Mouse (Mus musculus): Measurements from ENCODE around the gene Abcc8. TPM values are rescaled to one million over a fixed set of nuclear protein-coding genes. Genes with fewer than 3 reads are reported as not detected.
A peak's percentile ranks its signal among the peaks of the same experiment; 100 is the strongest.

Abcc8 gene
- polyA plus RNA-seq (2016; fragmentation: Nextera tagmentation; extraction: Ambion mirVana) = 6.2 and 7.0 TPM in 2 replicates

GRCm38 (mm10) chr7:46179431-46180275, at the start of gene Abcc8:
TSS of gene Abcc8 (minus strand) at chr7:46180033.
- peak; percentile 38; the same call in 1 of the 2 replicates for ATAC-seq (ENCODE audit: insufficient number of reproducible peaks, low FRiP score)
- peaks cover 71% of the 10 kb centered on the region for H3K27me3 ChIP-seq (replicated peaks)
- H3K4me3 ChIP-seq = peak within 1 kb of the TSS; percentile 47
- H3K36me3 ChIP-seq = no peaks in the 10 kb centered on the region
- H3K4me2 ChIP-seq = peak within 1 kb of the TSS; percentile 85
- H3K4me1 ChIP-seq (replicated peaks) = peaks cover 10% of the 10 kb centered on the region
- H3K9ac ChIP-seq = peak within 1 kb of the TSS; percentile 42
- H3K27ac ChIP-seq (ENCODE audit: poor library complexity, severe bottlenecking) = no peak within 1 kb of the TSS
- WGBS = 2% methylated on average over 70 of the region's 75 CpGs
- H3K9me3 ChIP-seq (replicated peaks) = no peaks in the 10 kb centered on the region

- H3K27ac ChIP-seq (ENCODE audit: poor library complexity, severe bottlenecking) = no peak overlapping the region
- ATAC-seq (ENCODE audit: insufficient number of reproducible peaks, low FRiP score) = no peak
- H3K27me3 ChIP-seq (replicated peaks) = peaks cover 4% of the 10 kb centered on the region; the same call in 1 of the 2 replicates
- no peaks in the 10 kb centered on the region for H3K36me3 ChIP-seq
- H3K4me1 ChIP-seq (replicated peaks) = 0 out of 2 replicates have a peak, but pooled peaks cover 4% of the 10 kb centered on the region
- H3K4me2 ChIP-seq = no peak overlapping the region
- H3K4me3 ChIP-seq = no peak overlapping the region
- H3K9ac ChIP-seq = no peak overlapping the region
- H3K9me3 ChIP-seq (replicated peaks) = no peaks in the 10 kb centered on the region
- WGBS = 52% methylated on average over 4 of the region's 4 CpGs
Observed at GRCm38 (mm10) chr7:46226936-46227335, 47.1 kb upstream of the Abcc8 start.

- Histone ChIP-seq H3K27ac (ENCODE audit: poor library complexity, severe bottlenecking) (no peak overlapping the region), H3K9me3 (replicated peaks) (no peaks in the 10 kb centered on the region), H3K4me2 (no peak overlapping the region), H3K4me1 (replicated peaks) (0 out of 2 replicates have a peak, but pooled peaks cover 4% of the 10 kb centered on the region), H3K27me3 (replicated peaks) (peaks cover 4% of the 10 kb centered on the region; the same call in 1 of the 2 replicates), H3K9ac (no peak overlapping the region), H3K4me3 (no peak overlapping the region), H3K36me3 (no peaks in the 10 kb centered on the region)
- WGBS = 24% methylated on average over 7 of the region's 7 CpGs
- ATAC-seq (ENCODE audit: insufficient number of reproducible peaks, low FRiP score) = no peak
Observed at GRCm38 (mm10) chr7:46226253-46226652, 46.4 kb upstream of the Abcc8 start.

GRCm38 (mm10) chr7:46220591-46221129, 40.8 kb upstream of the Abcc8 start:
- peaks cover 18% of the 10 kb centered on the region for H3K27me3 ChIP-seq (replicated peaks)
- H3K4me2 ChIP-seq = no peak overlapping the region
- H3K27ac ChIP-seq (ENCODE audit: poor library complexity, severe bottlenecking) = no peak overlapping the region
- WGBS = 64% methylated on average over 8 of the region's 8 CpGs
- H3K9me3 ChIP-seq (replicated peaks) = no peaks in the 10 kb centered on the region
- no peaks in the 10 kb centered on the region for H3K36me3 ChIP-seq
- no peak overlapping the region for H3K4me3 ChIP-seq
- H3K9ac ChIP-seq = no peak overlapping the region
- no peak for ATAC-seq (ENCODE audit: insufficient number of reproducible peaks, low FRiP score)
- H3K4me1 ChIP-seq (replicated peaks) = no peaks in the 10 kb centered on the region

- no peak overlapping the region for H3K9ac ChIP-seq
- no peak overlapping the region for H3K4me2 ChIP-seq
- WGBS = 15% methylated on average over 11 of the region's 11 CpGs
- H3K36me3 ChIP-seq = no peaks in the 10 kb centered on the region
- ATAC-seq (ENCODE audit: insufficient number of reproducible peaks, low FRiP score) = peak; percentile 46
- no peaks in the 10 kb centered on the region for H3K4me1 ChIP-seq (replicated peaks)
- H3K27ac ChIP-seq (ENCODE audit: poor library complexity, severe bottlenecking) = no peak overlapping the region
- H3K27me3 ChIP-seq (replicated peaks) = peaks cover 18% of the 10 kb centered on the region
- no peak overlapping the region for H3K4me3 ChIP-seq
- no peaks in the 10 kb centered on the region for H3K9me3 ChIP-seq (replicated peaks)
Observed at GRCm38 (mm10) chr7:46218415-46218814, 38.6 kb upstream of the Abcc8 start.

GRCm38 (mm10) chr7:46216481-46216880, 36.6 kb upstream of the Abcc8 start:
- WGBS = 73% methylated on average over 2 of the region's 2 CpGs

GRCm38 (mm10) chr7:46210276-46210675, 30.4 kb upstream of the Abcc8 start:
- Histone ChIP-seq H3K4me1 (replicated peaks) (no peaks in the 10 kb centered on the region), H3K27ac (ENCODE audit: poor library complexity, severe bottlenecking) (no peak overlapping the region), H3K27me3 (replicated peaks) (peaks cover 25% of the 10 kb centered on the region; the same call in 1 of the 2 replicates), H3K4me2 (no peak overlapping the region), H3K9me3 (replicated peaks) (no peaks in the 10 kb centered on the region), H3K36me3 (no peaks in the 10 kb centered on the region), H3K9ac (no peak overlapping the region), H3K4me3 (no peak overlapping the region)
- 74% methylated on average over 6 of the region's 6 CpGs for WGBS
- ATAC-seq (ENCODE audit: insufficient number of reproducible peaks, low FRiP score) = no peak

More at GRCm38 (mm10) chr7:46216481-46216880, 36.6 kb upstream of the Abcc8 start:
- Histone ChIP-seq H3K27ac (ENCODE audit: poor library complexity, severe bottlenecking) (no peak overlapping the region), H3K27me3 (replicated peaks) (peaks cover 18% of the 10 kb centered on the region), H3K36me3 (no peaks in the 10 kb centered on the region), H3K4me1 (replicated peaks) (no peaks in the 10 kb centered on the region), H3K4me3 (no peak overlapping the region), H3K9me3 (replicated peaks) (no peaks in the 10 kb centered on the region), H3K4me2 (no peak overlapping the region), H3K9ac (no peak overlapping the region)
- ATAC-seq (ENCODE audit: insufficient number of reproducible peaks, low FRiP score) = no peak

GRCm38 (mm10) chr7:46208131-46208530, 28.3 kb upstream of the Abcc8 start:
- Histone ChIP-seq H3K4me1 (replicated peaks) (no peaks in the 10 kb centered on the region), H3K9me3 (replicated peaks) (no peaks in the 10 kb centered on the region), H3K36me3 (no peaks in the 10 kb centered on the region), H3K4me3 (no peak overlapping the region), H3K9ac (no peak overlapping the region), H3K4me2 (no peak overlapping the region), H3K27ac (ENCODE audit: poor library complexity, severe bottlenecking) (no peak overlapping the region), H3K27me3 (replicated peaks) (peaks cover 25% of the 10 kb centered on the region; the same call in 1 of the 2 replicates)
- no peak for ATAC-seq (ENCODE audit: insufficient number of reproducible peaks, low FRiP score)
- WGBS = 83% methylated on average over 8 of the region's 8 CpGs

GRCm38 (mm10) chr7:46204775-46205174, 24.9 kb upstream of the Abcc8 start:
- H3K9me3 ChIP-seq (replicated peaks) = no peaks in the 10 kb centered on the region
- H3K27me3 ChIP-seq (replicated peaks) = peaks cover 24% of the 10 kb centered on the region; the same call in 1 of the 2 replicates
- H3K36me3 ChIP-seq = no peaks in the 10 kb centered on the region
- H3K9ac ChIP-seq = no peak overlapping the region
- H3K27ac ChIP-seq (ENCODE audit: poor library complexity, severe bottlenecking) = no peak overlapping the region
- peaks cover 14% of the 10 kb centered on the region for H3K4me1 ChIP-seq (replicated peaks)
- H3K4me2 ChIP-seq = no peak overlapping the region
- no peak overlapping the region for H3K4me3 ChIP-seq
- WGBS = 66% methylated on average over 6 of the region's 6 CpGs
- no peak for ATAC-seq (ENCODE audit: insufficient number of reproducible peaks, low FRiP score)

- Histone ChIP-seq H3K4me2 (no peak overlapping the region), H3K27ac (ENCODE audit: poor library complexity, severe bottlenecking) (no peak overlapping the region), H3K9ac (no peak overlapping the region), H3K27me3 (replicated peaks) (peaks cover 20% of the 10 kb centered on the region; the same call in 1 of the 2 replicates), H3K9me3 (replicated peaks) (no peaks in the 10 kb centered on the region), H3K4me3 (no peak overlapping the region), H3K4me1 (replicated peaks) (peaks cover 14% of the 10 kb centered on the region), H3K36me3 (no peaks in the 10 kb centered on the region)
- ATAC-seq (ENCODE audit: insufficient number of reproducible peaks, low FRiP score) = no peak
- 44% methylated on average over 11 of the region's 11 CpGs for WGBS
Observed at GRCm38 (mm10) chr7:46204046-46204471, 24.2 kb upstream of the Abcc8 start.

- peaks cover 14% of the 10 kb centered on the region for H3K4me1 ChIP-seq (replicated peaks)
- H3K4me2 ChIP-seq = peak overlapping the region; percentile 14; the same call in 1 of the 2 replicates
- no peaks in the 10 kb centered on the region for H3K9me3 ChIP-seq (replicated peaks)
- 19% methylated on average over 14 of the region's 14 CpGs for WGBS
- no peak overlapping the region for H3K4me3 ChIP-seq
- no peak overlapping the region for H3K9ac ChIP-seq
- H3K27me3 ChIP-seq (replicated peaks) = 0 out of 2 replicates have a peak, but pooled peaks cover 10% of the 10 kb centered on the region
- no peaks in the 10 kb centered on the region for H3K36me3 ChIP-seq
- no peak for ATAC-seq (ENCODE audit: insufficient number of reproducible peaks, low FRiP score)
- H3K27ac ChIP-seq (ENCODE audit: poor library complexity, severe bottlenecking) = no peak overlapping the region
Observed at GRCm38 (mm10) chr7:46201649-46202048, 21.8 kb upstream of the Abcc8 start.
